Mouse (Mus musculus): Measurements from ENCODE around the gene Col4a6.

GRCm38 (mm10) chrX:141149705-141150104 lies 324.2 kb downstream of the Col4a6 start:
- TF ChIP-seq EP300 (IDR thresholded peaks at IDR 0.05) (no peak), CTCF (IDR thresholded peaks at IDR 0.05) (no peak)

All from lung, postnatal 0 days (tissue).